Mouse (Mus musculus) hindbrain, embryonic 14.5 days (tissue): ENCODE data around the gene Slc6a11. TPM values are rescaled to one million over a fixed set of nuclear protein-coding genes. Genes with fewer than 3 reads are reported as not detected.

ENCODE experiments used
- ATAC-seq: fragments of 200-750 bp; cut with Nextera tagmentation; 2 replicates; pipeline ENCODE4 v1.8.0; 2017; ENCODE audit warnings: moderate number of reproducible peaks, mild to moderate bottlenecking, moderate TSS enrichment, moderate library complexity; ENCODE audit not compliant: low FRiP score
- DNase-seq: peaks from one replicate; pipeline ENCODE4 v3.0.0-alpha.2; 2015; ENCODE audit warnings: low spot score
- H3K27ac ChIP-seq: fragments of 300-500 bp; sonication (generic); 2 replicates; pipeline ENCODE4 v1.5.1; 2014; ENCODE audit warnings: mild to moderate bottlenecking, moderate library complexity
- H3K27me3 ChIP-seq: fragments of 300-500 bp; sonication (generic); 2 replicates; pipeline ENCODE4 v1.6.1; 2014; ENCODE audit warnings: mild to moderate bottlenecking, low read length, mixed read lengths; ENCODE audit not compliant: control insufficient read depth, insufficient read depth
- H3K36me3 ChIP-seq: fragments of 300-500 bp; sonication (generic); replicated peaks from 2 replicates; pipeline ENCODE4 v1.6.1; 2014; ENCODE audit not compliant: control insufficient read depth, insufficient read depth
- H3K4me1 ChIP-seq: fragments of 300-500 bp; sonication (generic); replicated peaks from 2 replicates; pipeline ENCODE4 v1.6.1; 2014; ENCODE audit warnings: antibody characterized with exemption, low read length, mixed read lengths; ENCODE audit not compliant: control insufficient read depth, insufficient read depth
- H3K4me2 ChIP-seq: fragments of 300-500 bp; sonication (generic); replicated peaks from 2 replicates; pipeline ENCODE4 v1.6.1; 2014; ENCODE audit warnings: mild to moderate bottlenecking, moderate library complexity
- H3K4me3 ChIP-seq: fragments of 300-500 bp; sonication (generic); replicated peaks from 2 replicates; pipeline ENCODE4 v1.5.1; 2014; ENCODE audit warnings: mild to moderate bottlenecking, low read length
- H3K9ac ChIP-seq: fragments of 300-500 bp; sonication (generic); 2 replicates; pipeline ENCODE4 v1.6.1; 2014
- H3K9me3 ChIP-seq: fragments of 300-500 bp; sonication (generic); 2 replicates; pipeline ENCODE4 v1.6.1; 2016; ENCODE audit warnings: low read length; ENCODE audit not compliant: control insufficient read depth
- WGBS: fragments of 180-500 bp; shearing (Covaris S2); extraction: QIAGEN DNeasy Blood & Tissue Kit; methylation state at CpG from one replicate; pipeline ENCODE4 v1.1.7; 2014; 5-methylcytosine and 5-hydroxymethylcytosine counted together
- polyA plus RNA-seq: library from polyadenylated mRNA; unstranded; fragments of >200 nt; fragmentation: Nextera tagmentation; extraction: Ambion mirVana; gene quantifications from 2 replicates; pipeline ENCODE4 v1.2.1, GENCODE M21; 2014

The Slc6a11 gene
- polyA plus RNA-seq, 1 experiment from 2014 or later, result 64.0 TPM

DNA sequence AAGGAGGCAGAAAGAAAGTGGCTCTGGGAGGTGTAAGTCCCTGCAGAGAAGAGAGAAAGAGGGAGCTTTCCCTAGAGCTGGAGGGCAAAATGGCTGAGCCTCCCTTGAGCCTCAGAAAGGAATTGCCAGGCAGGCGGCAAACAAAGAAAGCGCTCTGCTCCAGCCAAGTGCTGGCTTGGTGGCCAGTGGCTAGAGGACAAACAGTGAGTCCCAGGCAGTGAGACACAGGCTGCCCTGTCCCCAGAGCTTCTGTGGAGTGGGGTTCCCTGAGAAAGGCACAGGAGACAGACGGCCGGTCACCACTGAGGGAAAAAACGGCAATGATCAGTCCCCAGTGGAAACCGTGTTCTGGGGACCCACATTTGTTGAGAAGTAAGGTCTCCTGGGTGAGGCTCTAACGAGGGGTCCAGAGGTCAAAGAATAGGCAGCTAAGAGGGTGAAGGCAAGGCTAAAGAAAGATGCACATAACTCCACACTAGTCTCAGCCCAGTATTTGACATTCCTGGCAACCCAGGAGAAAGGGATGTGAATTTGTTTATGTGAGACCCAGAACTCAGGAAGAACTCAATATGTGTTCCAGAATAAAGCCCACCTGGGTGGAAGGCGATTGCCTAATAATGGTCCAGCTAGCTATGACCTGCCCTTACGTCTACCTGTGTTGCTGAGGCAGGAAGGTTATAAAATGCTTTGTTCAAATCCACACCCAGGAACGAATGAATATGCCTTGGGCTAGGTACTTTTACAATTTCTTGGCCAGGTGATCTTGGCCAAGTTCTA lies 153.1 kb downstream of the Slc6a11 start:
- ATAC-seq (no peak), DNase-seq (no peak)
- Histone ChIP-seq H3K4me1 (peaks cover 61% of the 10 kb centered on the region), H3K4me3 (peak overlapping the region; percentile 82), H3K36me3 (no peaks in the 10 kb centered on the region), H3K9ac (peak overlapping the region; percentile 92), H3K27ac (peak overlapping the region; percentile 84), H3K9me3 (no peaks in the 10 kb centered on the region), H3K4me2 (peak overlapping the region; percentile 55), H3K27me3 (0 out of 2 replicates have a peak, but pooled peaks cover 7% of the 10 kb centered on the region)
- WGBS, result 40% methylated on average over 10 of the region's 10 CpGs

GRCm38 (mm10) chr6:114285424-114285823 lies 154.4 kb downstream of the Slc6a11 start:
- peak overlapping the region; percentile 82; the same call in 1 of the 2 replicates for H3K4me3 ChIP-seq
- no peak overlapping the region for H3K27ac ChIP-seq
- ATAC-seq (no peak), DNase-seq (no peak)
- 35% methylated on average over 4 of the region's 4 CpGs for WGBS
- H3K4me2 ChIP-seq, result peak overlapping the region; percentile 55
- no peaks in the 10 kb centered on the region for H3K36me3 ChIP-seq
- H3K9ac ChIP-seq, result peak overlapping the region; percentile 92; the same call in 1 of the 2 replicates
- H3K9me3 ChIP-seq, result no peaks in the 10 kb centered on the region
- peaks cover 74% of the 10 kb centered on the region for H3K4me1 ChIP-seq
- H3K27me3 ChIP-seq, result 0 out of 2 replicates have a peak, but pooled peaks cover 7% of the 10 kb centered on the region

GRCm38 (mm10) chr6:114289106-114289505 lies 158.1 kb downstream of the Slc6a11 start:
- H3K4me2 ChIP-seq, result peak overlapping the region; percentile 15
- no peak overlapping the region for H3K4me3 ChIP-seq
- peak overlapping the region; percentile 12; the same call in 1 of the 2 replicates for H3K9ac ChIP-seq
- no peak for DNase-seq
- no peaks in the 10 kb centered on the region for H3K27me3 ChIP-seq
- peaks cover 96% of the 10 kb centered on the region for H3K4me1 ChIP-seq
- peak; percentile 25; the same call in 1 of the 2 replicates for ATAC-seq
- no peaks in the 10 kb centered on the region for H3K36me3 ChIP-seq
- H3K9me3 ChIP-seq, result no peaks in the 10 kb centered on the region
- 13% methylated on average over 7 of the region's 7 CpGs for WGBS
- H3K27ac ChIP-seq, result peak overlapping the region; percentile 92

DNA sequence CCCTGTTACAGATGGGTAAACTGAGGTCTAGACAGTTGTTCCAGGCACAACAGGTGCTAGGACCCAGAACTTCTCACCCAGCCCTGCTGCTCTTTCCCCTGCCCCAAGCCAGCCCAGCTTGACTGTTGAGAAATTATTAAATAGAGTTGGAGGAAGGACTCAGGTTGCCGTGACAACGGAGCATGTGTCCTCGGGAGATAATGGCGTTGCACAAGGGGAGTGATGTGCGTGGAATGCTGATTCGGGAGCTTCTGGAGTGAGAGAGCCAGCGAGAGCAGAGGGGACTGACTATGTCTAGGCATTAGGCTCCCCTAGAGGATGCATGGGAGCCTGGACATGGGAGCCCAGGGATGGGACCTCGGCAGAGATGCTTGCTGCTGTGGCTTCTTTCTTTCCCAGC lies 159.1 kb downstream of the Slc6a11 start:
- Histone ChIP-seq H3K9me3 (no peaks in the 10 kb centered on the region), H3K4me2 (peak overlapping the region; percentile 36), H3K27me3 (no peaks in the 10 kb centered on the region), H3K4me3 (no peak overlapping the region), H3K4me1 (peaks cover 88% of the 10 kb centered on the region), H3K9ac (peak overlapping the region; percentile 49), H3K36me3 (no peaks in the 10 kb centered on the region), H3K27ac (peak overlapping the region; percentile 92)
- DNase-seq (peak; percentile 88), ATAC-seq (peak; percentile 86)
- WGBS, result 7% methylated on average over 8 of the region's 8 CpGs

DNA sequence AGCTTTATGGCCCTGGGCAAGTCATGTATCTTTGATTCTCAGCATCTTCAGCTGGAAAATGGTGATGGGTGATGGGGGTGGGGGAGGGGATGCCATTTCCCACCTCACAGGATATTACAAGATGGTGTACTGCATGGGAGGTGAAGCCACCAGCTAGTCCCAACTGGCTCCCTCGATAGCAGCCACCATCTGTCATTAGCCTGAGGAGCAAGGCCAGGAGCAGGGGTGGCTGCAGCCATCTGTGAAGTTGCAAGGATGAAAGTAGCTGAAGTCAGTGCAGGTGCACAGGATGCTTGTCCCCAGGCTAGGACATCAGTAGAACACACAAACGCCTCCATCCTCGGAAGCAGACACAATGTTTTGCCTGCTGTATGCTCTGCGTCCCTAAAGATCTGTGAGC lies 159.9 kb downstream of the Slc6a11 start:
- Histone ChIP-seq H3K36me3 (no peaks in the 10 kb centered on the region), H3K27ac (peak overlapping the region; percentile 92), H3K4me1 (peaks cover 82% of the 10 kb centered on the region), H3K4me3 (no peak overlapping the region), H3K4me2 (peak overlapping the region; percentile 36; the same call in 1 of the 2 replicates), H3K9ac (peak overlapping the region; percentile 6; the same call in 1 of the 2 replicates), H3K27me3 (no peaks in the 10 kb centered on the region), H3K9me3 (no peaks in the 10 kb centered on the region)
- DNase-seq, result no peak
- WGBS, result 57% methylated on average over 4 of the region's 4 CpGs
- peak; percentile 15; the same call in 1 of the 2 replicates for ATAC-seq

DNA sequence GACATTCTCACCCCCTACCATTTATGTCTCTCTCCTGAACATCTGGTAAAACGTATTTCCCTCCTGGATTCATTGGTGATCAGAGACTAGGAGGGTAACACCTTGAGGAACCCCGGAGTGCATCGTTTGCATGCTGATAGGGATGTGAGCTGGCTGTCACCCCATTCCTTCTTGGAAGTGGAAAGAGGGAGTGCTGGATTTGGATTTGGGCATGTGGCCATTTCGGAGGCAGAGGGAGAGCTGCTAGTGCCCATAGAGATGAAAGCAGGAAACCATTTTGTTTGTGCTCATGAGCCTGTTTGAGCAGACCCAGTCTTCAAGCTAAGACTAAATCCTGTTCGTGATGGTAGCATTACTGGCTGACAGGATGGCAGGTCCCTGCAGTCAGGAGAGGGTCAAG lies 160.4 kb downstream of the Slc6a11 start:
- WGBS, result 44% methylated on average over 5 of the region's 5 CpGs
- H3K4me1 ChIP-seq, result peaks cover 82% of the 10 kb centered on the region
- H3K4me3 ChIP-seq, result no peak overlapping the region
- H3K4me2 ChIP-seq, result no peak overlapping the region
- peak overlapping the region; percentile 92 for H3K27ac ChIP-seq
- DNase-seq (no peak), ATAC-seq (no peak)
- H3K9ac ChIP-seq, result no peak overlapping the region
- H3K9me3 ChIP-seq, result no peaks in the 10 kb centered on the region
- H3K36me3 ChIP-seq, result no peaks in the 10 kb centered on the region
- no peaks in the 10 kb centered on the region for H3K27me3 ChIP-seq

GRCm38 (mm10) chr6:114293511-114293910 lies 162.5 kb downstream of the Slc6a11 start:
- H3K9ac ChIP-seq, result no peak overlapping the region
- no peaks in the 10 kb centered on the region for H3K27me3 ChIP-seq
- H3K4me2 ChIP-seq, result no peak overlapping the region
- H3K4me1 ChIP-seq, result peaks cover 85% of the 10 kb centered on the region
- ATAC-seq (no peak), DNase-seq (no peak)
- 40% methylated on average over 8 of the region's 8 CpGs for WGBS
- 0 out of 2 replicates have a peak overlapping the region, but pooled peaks have one; percentile 9 for H3K27ac ChIP-seq
- no peaks in the 10 kb centered on the region for H3K36me3 ChIP-seq
- no peaks in the 10 kb centered on the region for H3K9me3 ChIP-seq
- H3K4me3 ChIP-seq, result no peak overlapping the region

DNA sequence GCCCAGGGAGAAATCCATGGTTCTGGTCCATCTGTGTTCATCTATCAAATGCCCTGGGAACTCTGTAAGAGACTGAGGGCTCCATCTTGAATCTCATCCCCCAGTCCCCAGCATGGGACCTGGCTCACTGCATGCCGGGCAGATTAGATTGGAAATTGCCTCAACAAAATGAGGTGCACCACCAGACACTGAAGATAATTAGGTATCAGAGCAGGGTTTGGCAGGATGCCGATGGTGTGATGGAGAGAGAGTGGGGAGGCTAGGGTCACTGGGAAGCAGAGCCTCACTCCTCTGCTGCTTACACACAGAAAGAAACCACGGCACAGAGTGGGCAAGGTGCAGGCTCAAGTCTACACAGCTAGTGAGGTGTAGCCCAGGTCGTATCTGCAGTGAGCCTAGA lies 164.0 kb downstream of the Slc6a11 start:
- H3K36me3 ChIP-seq, result no peaks in the 10 kb centered on the region; the same call in 1 of the 2 replicates
- DNase-seq (no peak), ATAC-seq (no peak)
- H3K4me1 ChIP-seq, result peaks cover 72% of the 10 kb centered on the region
- no peak overlapping the region for H3K4me2 ChIP-seq
- no peak overlapping the region for H3K4me3 ChIP-seq
- WGBS, result 67% methylated on average over 4 of the region's 4 CpGs
- no peaks in the 10 kb centered on the region for H3K9me3 ChIP-seq
- H3K9ac ChIP-seq, result no peak overlapping the region
- no peaks in the 10 kb centered on the region for H3K27me3 ChIP-seq
- 0 out of 2 replicates have a peak overlapping the region, but pooled peaks have one; percentile 20 for H3K27ac ChIP-seq

DNA sequence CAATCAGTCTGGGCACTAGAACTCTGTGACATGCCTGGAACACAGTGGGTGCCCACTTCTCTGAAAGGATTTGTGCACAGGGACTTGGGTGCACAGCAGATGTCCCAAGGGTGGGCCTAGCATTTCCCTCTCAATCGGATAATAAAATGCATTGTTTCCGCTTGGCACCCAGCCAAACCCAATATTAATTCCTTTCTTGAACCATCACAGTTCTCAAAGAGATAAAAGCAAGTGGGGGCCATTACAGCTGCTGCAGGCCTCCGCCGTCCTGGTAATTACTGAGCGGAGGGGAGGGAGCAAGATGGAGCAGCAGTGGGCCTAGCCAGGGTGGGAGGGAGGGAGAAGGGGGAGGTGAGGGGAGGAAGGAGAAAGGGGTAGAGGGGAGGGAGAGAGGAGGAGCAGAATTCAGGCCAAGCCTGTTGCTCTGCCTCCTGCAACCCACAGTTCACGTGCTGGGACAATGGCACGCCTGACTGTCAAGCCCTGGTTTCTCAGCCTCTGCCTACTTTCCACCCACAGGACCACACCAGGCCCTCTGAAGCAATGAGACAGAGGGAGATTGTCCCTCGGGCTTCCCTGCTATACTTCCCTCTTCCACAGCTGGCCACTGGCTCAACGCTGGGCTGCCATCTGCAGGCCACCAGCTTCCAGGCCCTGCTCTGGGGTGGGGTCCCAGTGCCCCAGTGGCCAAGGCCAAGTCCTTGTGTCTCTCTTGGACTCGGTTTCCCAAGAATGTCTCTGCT lies 166.4 kb downstream of the Slc6a11 start:
- Histone ChIP-seq H3K4me1 (peaks cover 48% of the 10 kb centered on the region), H3K27me3 (no peaks in the 10 kb centered on the region), H3K27ac (peak overlapping the region; percentile 76), H3K4me2 (no peak overlapping the region), H3K9ac (0 out of 2 replicates have a peak overlapping the region, but pooled peaks have one; percentile 9), H3K36me3 (peaks cover 14% of the 10 kb centered on the region), H3K9me3 (no peaks in the 10 kb centered on the region), H3K4me3 (no peak overlapping the region)
- WGBS, result 18% methylated on average over 10 of the region's 10 CpGs
- DNase-seq, result peak; percentile 45
- ATAC-seq, result peak; percentile 64
